Mouse (Mus musculus): ENCODE data around the gene Nxph4. TPM values are rescaled to one million over a fixed set of nuclear protein-coding genes. Genes with fewer than 3 reads are reported as not detected.

Gene Nxph4
- polyA plus RNA-seq, 1 experiment from 2014 or later = not detected

DNA sequence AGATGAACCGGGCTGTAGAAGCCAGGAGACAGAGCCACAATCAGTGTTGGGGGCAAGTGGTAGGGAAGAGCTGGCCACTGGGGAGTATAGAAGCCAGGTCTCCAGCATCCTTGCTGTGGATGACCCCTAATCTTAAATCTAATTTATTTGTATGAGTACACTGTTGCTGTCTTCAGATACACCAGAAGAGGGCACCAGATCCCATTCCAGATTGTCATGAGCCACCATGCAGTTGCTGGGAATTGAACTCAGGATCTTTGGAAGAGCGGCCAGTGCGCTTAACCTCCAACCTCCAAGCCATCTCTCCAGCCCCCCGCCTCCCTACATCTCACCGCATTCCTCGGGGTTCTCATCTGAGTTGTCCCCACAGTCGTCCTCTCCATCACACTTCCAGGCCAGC is 12.1 kb upstream of the Nxph4 start:
- no peak overlapping the region for H3K27ac ChIP-seq (ENCODE audit: low read depth)
- H3K4me3 ChIP-seq (ENCODE audit: low read depth, low read length) = no peak overlapping the region
- H3K27me3 ChIP-seq (ENCODE audit: insufficient read depth, low read length) = no peaks in the 10 kb centered on the region
- DNase-seq = no peak
- H3K4me1 ChIP-seq (ENCODE audit: insufficient read depth) = no peaks in the 10 kb centered on the region
- no peak for TF ChIP-seq EP300 (IDR thresholded peaks at IDR 0.05; ENCODE audit: low read depth)
- TF ChIP-seq CTCF (IDR thresholded peaks at IDR 0.05; ENCODE audit: low read depth) = peak; percentile 52
- ATAC-seq = no peak
- H3K4me2 ChIP-seq (ENCODE audit: low read depth, low read length) = no peak overlapping the region
- H3K9me3 ChIP-seq (ENCODE audit: low read length) = no peaks in the 10 kb centered on the region
- peaks cover 52% of the 10 kb centered on the region for H3K36me3 ChIP-seq (replicated peaks; ENCODE audit: insufficient read depth, low read length)
- H3K9ac ChIP-seq (replicated peaks) = no peak overlapping the region
- WGBS (ENCODE audit: insufficient replicate concordance) = 91% methylated on average over 7 of the region's 7 CpGs

DNA sequence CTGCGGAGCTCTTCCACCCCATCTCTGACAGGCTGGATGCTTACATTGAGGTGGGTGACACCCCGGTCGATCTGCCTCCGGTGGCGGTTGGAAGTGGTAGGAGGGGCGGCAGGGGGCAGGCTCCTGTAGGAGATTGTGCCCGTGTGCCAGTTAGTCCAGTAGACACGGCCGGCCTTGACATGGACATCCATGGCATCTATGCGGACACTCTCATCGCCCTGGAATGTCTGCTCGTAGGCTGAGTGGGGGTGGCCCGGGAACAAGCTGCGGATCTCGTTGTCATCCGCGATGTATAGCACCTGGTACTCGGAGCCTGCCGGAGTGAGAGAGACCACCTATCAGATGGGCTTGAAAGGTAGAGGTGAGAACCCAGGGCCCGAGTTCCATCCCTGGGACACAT is 10.0 kb upstream of the Nxph4 start:
- no peak overlapping the region for H3K27ac ChIP-seq (ENCODE audit: low read depth)
- peaks cover 50% of the 10 kb centered on the region for H3K36me3 ChIP-seq (replicated peaks; ENCODE audit: insufficient read depth, low read length)
- TF ChIP-seq CTCF (IDR thresholded peaks at IDR 0.05; ENCODE audit: low read depth) = no peak
- H3K27me3 ChIP-seq (ENCODE audit: insufficient read depth, low read length) = no peaks in the 10 kb centered on the region
- no peak overlapping the region for H3K4me2 ChIP-seq (ENCODE audit: low read depth, low read length)
- H3K9me3 ChIP-seq (ENCODE audit: low read length) = no peaks in the 10 kb centered on the region
- ATAC-seq = no peak
- H3K4me1 ChIP-seq (ENCODE audit: insufficient read depth) = no peaks in the 10 kb centered on the region
- H3K4me3 ChIP-seq (ENCODE audit: low read depth, low read length) = no peak overlapping the region
- WGBS (ENCODE audit: insufficient replicate concordance) = 83% methylated on average over 20 of the region's 20 CpGs
- H3K9ac ChIP-seq (replicated peaks) = no peak overlapping the region
- no peak for DNase-seq

DNA sequence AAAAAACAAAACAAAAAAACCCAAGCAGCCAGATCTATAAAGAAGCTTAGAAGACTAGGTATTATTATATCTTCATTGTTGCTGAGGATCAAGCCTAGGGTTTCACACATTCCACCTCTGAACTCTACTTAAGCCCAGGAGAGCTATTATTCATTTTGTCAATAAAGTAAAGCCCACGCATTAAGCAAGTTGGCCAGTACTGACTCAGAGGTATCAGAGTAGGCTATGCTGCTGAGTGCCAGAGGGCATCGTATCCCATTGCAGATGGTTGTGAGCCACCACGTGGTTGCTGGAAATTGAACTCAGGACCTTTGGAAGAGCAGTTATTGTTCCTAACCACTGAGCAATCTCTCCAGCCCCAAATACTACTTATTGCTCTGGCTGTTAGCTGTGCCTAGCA is 9.6 kb upstream of the Nxph4 start:
- WGBS (ENCODE audit: insufficient replicate concordance) = 67% methylated on average over 3 of the region's 3 CpGs
- Histone ChIP-seq H3K27me3 (ENCODE audit: insufficient read depth, low read length) (no peaks in the 10 kb centered on the region), H3K27ac (ENCODE audit: low read depth) (no peak overlapping the region), H3K4me2 (ENCODE audit: low read depth, low read length) (no peak overlapping the region), H3K9ac (replicated peaks) (no peak overlapping the region), H3K36me3 (replicated peaks; ENCODE audit: insufficient read depth, low read length) (peaks cover 49% of the 10 kb centered on the region), H3K4me1 (ENCODE audit: insufficient read depth) (no peaks in the 10 kb centered on the region), H3K9me3 (ENCODE audit: low read length) (no peaks in the 10 kb centered on the region), H3K4me3 (ENCODE audit: low read depth, low read length) (no peak overlapping the region)
- TF ChIP-seq CTCF (IDR thresholded peaks at IDR 0.05; ENCODE audit: low read depth) (no peak), EP300 (IDR thresholded peaks at IDR 0.05; ENCODE audit: low read depth) (no peak)
- DNase-seq (no peak), ATAC-seq (no peak)

DNA sequence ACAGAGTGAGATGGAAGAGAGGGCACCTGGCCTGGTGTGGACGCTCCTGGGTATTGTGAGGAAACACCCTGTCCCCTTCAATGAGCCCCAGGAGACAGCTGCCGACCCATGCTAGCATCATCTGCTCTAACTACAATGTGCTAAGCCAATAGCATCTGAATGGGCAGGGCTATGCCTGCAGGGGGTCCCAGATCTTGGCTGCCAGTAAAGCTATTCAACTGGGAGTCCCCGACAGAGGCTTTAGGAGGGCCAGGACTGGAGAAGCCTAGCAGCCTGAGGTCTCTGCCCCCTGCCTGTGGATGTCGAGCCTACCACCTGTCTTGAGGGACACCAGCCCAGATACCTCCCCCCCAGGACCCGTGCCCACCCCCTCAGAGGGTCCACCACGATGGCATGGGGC is 8.4 kb upstream of the Nxph4 start:
- no peak overlapping the region for H3K27ac ChIP-seq (ENCODE audit: low read depth)
- H3K36me3 ChIP-seq (replicated peaks; ENCODE audit: insufficient read depth, low read length) = peaks cover 53% of the 10 kb centered on the region
- no peaks in the 10 kb centered on the region for H3K9me3 ChIP-seq (ENCODE audit: low read length)
- no peak for TF ChIP-seq CTCF (IDR thresholded peaks at IDR 0.05; ENCODE audit: low read depth)
- TF ChIP-seq EP300 (IDR thresholded peaks at IDR 0.05; ENCODE audit: low read depth) = no peak
- no peak for ATAC-seq
- WGBS (ENCODE audit: insufficient replicate concordance) = 61% methylated on average over 6 of the region's 6 CpGs
- no peak overlapping the region for H3K4me3 ChIP-seq (ENCODE audit: low read depth, low read length)
- no peaks in the 10 kb centered on the region for H3K4me1 ChIP-seq (ENCODE audit: insufficient read depth)
- no peak overlapping the region for H3K9ac ChIP-seq (replicated peaks)
- no peaks in the 10 kb centered on the region for H3K27me3 ChIP-seq (ENCODE audit: insufficient read depth, low read length)
- H3K4me2 ChIP-seq (ENCODE audit: low read depth, low read length) = no peak overlapping the region
- no peak for DNase-seq

DNA sequence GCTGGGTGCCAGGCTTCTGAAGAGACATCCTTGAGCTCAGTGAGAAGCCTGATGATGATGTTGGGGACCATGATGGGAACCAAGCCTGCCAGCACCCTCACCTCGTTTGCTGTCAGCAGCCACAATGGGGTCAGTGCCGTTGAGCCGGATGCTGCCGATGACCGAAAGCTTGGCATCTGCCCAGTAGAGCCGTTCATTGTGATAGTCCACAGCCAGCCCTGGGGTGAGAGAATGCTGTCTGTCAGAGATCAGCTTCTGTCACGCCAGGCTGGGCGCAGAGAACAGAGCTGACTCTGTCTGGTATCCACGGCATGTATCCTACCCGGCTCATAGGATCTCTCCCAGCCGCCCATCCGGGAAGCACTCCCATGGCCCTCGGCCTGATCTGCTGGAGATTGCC is 7.7 kb upstream of the Nxph4 start:
- DNase-seq (no peak), ATAC-seq (no peak)
- whole genome bisulfite sequencing (ENCODE audit: insufficient replicate concordance) = 82% methylated on average over 13 of the region's 13 CpGs
- H3K9ac ChIP-seq (replicated peaks) = no peak overlapping the region
- TF ChIP-seq EP300 (IDR thresholded peaks at IDR 0.05; ENCODE audit: low read depth) (no peak), CTCF (IDR thresholded peaks at IDR 0.05; ENCODE audit: low read depth) (no peak)
- H3K4me3 ChIP-seq (ENCODE audit: low read depth, low read length) = no peak overlapping the region
- H3K4me2 ChIP-seq (ENCODE audit: low read depth, low read length) = no peak overlapping the region
- H3K4me1 ChIP-seq (ENCODE audit: insufficient read depth) = no peaks in the 10 kb centered on the region
- H3K36me3 ChIP-seq (replicated peaks; ENCODE audit: insufficient read depth, low read length) = peaks cover 53% of the 10 kb centered on the region
- H3K9me3 ChIP-seq (ENCODE audit: low read length) = no peaks in the 10 kb centered on the region
- H3K27ac ChIP-seq (ENCODE audit: low read depth) = no peak overlapping the region
- no peaks in the 10 kb centered on the region; the same call in 1 of the 2 replicates for H3K27me3 ChIP-seq (ENCODE audit: insufficient read depth, low read length)

DNA sequence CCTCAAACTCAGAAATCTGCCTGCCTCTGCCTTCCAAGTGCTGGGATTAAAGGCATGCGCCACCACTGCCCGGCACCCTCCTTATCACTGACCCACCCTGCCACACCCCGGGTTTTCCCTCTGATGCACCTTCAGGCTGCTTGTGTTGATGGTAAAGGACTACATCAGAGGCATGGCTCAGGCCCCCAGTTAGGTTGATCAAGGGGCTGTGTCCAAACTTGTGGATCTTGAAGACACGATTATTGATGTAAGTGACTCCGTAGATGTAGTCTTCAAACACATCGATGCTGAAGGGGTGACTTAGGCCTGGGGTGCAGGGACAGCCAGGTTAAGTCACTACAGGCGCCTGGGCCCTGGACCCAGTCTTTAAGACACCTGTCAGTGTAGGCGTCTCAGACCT is 7.2 kb upstream of the Nxph4 start:
- WGBS (ENCODE audit: insufficient replicate concordance) = 84% methylated on average over 8 of the region's 8 CpGs
- no peak overlapping the region for H3K27ac ChIP-seq (ENCODE audit: low read depth)
- no peaks in the 10 kb centered on the region for H3K4me1 ChIP-seq (ENCODE audit: insufficient read depth)
- H3K36me3 ChIP-seq (replicated peaks; ENCODE audit: insufficient read depth, low read length) = peaks cover 50% of the 10 kb centered on the region
- no peak overlapping the region for H3K9ac ChIP-seq (replicated peaks)
- DNase-seq (no peak), ATAC-seq (no peak)
- no peak overlapping the region for H3K4me2 ChIP-seq (ENCODE audit: low read depth, low read length)
- TF ChIP-seq EP300 (IDR thresholded peaks at IDR 0.05; ENCODE audit: low read depth) (no peak), CTCF (IDR thresholded peaks at IDR 0.05; ENCODE audit: low read depth) (no peak)
- H3K4me3 ChIP-seq (ENCODE audit: low read depth, low read length) = no peak overlapping the region
- H3K9me3 ChIP-seq (ENCODE audit: low read length) = no peaks in the 10 kb centered on the region
- H3K27me3 ChIP-seq (ENCODE audit: insufficient read depth, low read length) = peaks cover under 1% of the 10 kb centered on the region
